Mouse (Mus musculus) effector memory CD4-positive, alpha-beta T cell, adult 5 months (primary cell): ENCODE data around the gene Akap17b. TPM values are rescaled to one million over a fixed set of nuclear protein-coding genes. Genes with fewer than 3 reads are reported as not detected.

Source experiments
- polyA plus RNA-seq: library from polyadenylated mRNA; unstranded; fragments of 100-300 nt; shearing (Covaris generic); gene quantifications from one replicate; pipeline ENCODE4 v1.2.1, GENCODE M21; 2017

Akap17b gene
- polyA plus RNA-seq, result 0.67 TPM

DNA sequence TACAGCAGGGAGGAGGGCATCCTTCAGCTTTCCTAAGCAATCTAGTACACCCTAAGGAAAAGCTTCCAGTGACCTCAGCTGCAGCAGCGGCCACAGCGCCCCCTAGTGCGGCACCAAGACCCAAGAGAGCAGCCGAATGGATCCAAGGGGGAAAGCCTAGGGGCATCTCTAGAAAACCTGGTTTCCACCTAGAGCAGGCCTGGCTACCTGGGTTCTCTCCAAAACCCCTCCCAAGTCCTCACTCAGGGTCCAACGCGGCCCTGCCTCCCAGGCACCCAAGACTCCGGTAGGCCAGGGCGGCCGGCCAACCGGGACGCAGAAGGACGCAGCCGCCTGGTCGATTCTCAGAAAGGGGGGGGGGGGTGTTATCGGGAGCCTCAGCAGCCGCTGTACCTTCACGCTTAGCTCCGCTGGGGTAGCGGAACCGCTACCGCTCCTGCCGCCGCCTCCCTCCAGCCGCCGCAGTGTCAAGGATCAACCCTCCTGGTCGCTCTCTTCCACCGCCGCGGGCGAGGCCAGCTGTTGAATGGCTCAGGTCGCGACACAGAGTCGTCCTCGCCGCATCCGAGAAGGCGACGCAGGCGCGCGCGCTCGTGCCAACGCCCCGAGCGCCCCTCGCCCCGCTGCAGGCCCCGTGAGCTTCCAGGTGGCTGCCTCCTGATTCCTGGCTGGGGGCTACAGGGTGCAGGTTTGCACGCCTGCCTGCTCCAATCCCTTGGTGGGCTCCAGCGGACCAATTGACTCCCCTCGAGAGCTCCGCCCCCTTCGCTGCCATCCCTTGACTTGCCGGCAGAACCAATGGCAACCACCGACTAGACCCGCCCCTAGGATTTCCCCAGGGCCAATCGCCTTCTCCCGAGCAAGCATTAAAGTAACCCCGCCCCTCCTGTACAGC, at the start of gene Akap17b:
Akap17b (minus strand) TSS at position 739 of the 895 bp plus-strand sequence.

DNA sequence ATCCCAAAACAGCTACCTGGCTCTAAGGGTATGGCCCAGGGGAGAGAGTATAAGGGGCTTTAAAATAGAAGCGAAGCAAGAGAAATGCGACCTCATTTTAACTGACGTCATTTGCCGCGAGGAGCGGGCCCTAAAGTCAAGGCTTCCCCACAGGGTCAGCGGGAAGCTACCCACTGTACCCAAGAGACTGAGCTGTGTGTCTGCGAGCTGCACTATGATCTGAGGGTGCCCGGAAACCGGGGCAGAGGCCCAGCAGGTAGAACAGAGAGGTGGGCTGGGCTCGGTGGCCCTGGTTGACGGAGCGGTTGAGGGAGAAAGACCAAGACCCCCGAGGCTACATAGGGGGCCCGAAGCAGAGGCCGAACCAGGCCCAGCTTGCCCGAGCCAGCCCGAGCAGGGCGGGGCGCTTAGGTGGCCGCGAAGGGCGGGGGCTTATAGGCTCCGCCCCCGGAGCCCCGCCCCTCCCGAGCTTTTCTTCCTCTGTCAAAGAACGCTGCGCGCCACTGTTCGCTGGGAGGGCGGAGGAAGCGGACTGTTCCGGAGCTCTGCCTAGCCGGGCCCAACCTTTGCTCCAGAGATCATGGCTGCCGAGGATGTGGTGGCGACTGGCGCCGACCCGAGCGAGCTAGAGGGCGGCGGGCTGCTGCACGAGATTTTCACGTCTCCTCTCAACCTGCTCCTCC, 47.3 kb downstream of the Akap17b start, which contains the start of gene Pgrmc1:
Pgrmc1 (plus strand) TSS at position 500 of the 683 bp plus-strand sequence.

Other genes starting within 250 kb of the Akap17b start
- gene Gm6268, start 244.1 kb downstream of the Akap17b start, polyA plus RNA-seq, result not detected
- not detected for gene Gm14569, start 153.6 kb downstream of the Akap17b start, polyA plus RNA-seq
- 62.0 TPM for gene Pgrmc1, start 47.2 kb downstream of the Akap17b start, polyA plus RNA-seq
- gene Slc25a43, start 98.3 kb upstream of the Akap17b start, polyA plus RNA-seq, result not detected
- 566 TPM for gene Slc25a5, start 150.3 kb upstream of the Akap17b start, polyA plus RNA-seq
- 142 TPM for gene Ube2a, start 228.5 kb upstream of the Akap17b start, polyA plus RNA-seq
- gene C330007P06Rik, start 228.7 kb upstream of the Akap17b start, polyA plus RNA-seq, result 23.9 TPM